Mouse (Mus musculus): ENCODE results near the gene Osbpl3.

The Osbpl3 gene

GRCm38 (mm10) chr6:50455829-50456469 lies at the start of gene Osbpl3:
Gene Osbpl3 (minus strand): TSS chr6:50456201.
- peak; percentile 86 for DNase-seq

- DNase-seq: no peak
Measured at GRCm38 (mm10) chr6:50505531-50505930, 49.5 kb upstream of the Osbpl3 start.

- DNase-seq: no peak
Measured at GRCm38 (mm10) chr6:50504711-50505110, 48.7 kb upstream of the Osbpl3 start.

- DNase-seq: no peak
Measured at GRCm38 (mm10) chr6:50503779-50504178, 47.8 kb upstream of the Osbpl3 start.

GRCm38 (mm10) chr6:50503031-50503430 lies 47.0 kb upstream of the Osbpl3 start:
- DNase-seq: no peak

GRCm38 (mm10) chr6:50498346-50498745 lies 42.3 kb upstream of the Osbpl3 start:
- DNase-seq: no peak

- no peak for DNase-seq
Measured at GRCm38 (mm10) chr6:50490519-50490918, 34.5 kb upstream of the Osbpl3 start.

- DNase-seq: no peak
Measured at GRCm38 (mm10) chr6:50489380-50489779, 33.4 kb upstream of the Osbpl3 start.

GRCm38 (mm10) chr6:50486035-50486902 lies 30.3 kb upstream of the Osbpl3 start:
- DNase-seq: no peak

GRCm38 (mm10) chr6:50483426-50483825 lies 27.4 kb upstream of the Osbpl3 start:
- DNase-seq: no peak

GRCm38 (mm10) chr6:50481460-50481859 lies 25.5 kb upstream of the Osbpl3 start:
- DNase-seq: no peak

- DNase-seq: no peak
Measured at GRCm38 (mm10) chr6:50466451-50466850, 10.4 kb upstream of the Osbpl3 start.

GRCm38 (mm10) chr6:50464690-50465485 lies 8.9 kb upstream of the Osbpl3 start:
- no peak for DNase-seq

- no peak for DNase-seq
Measured at GRCm38 (mm10) chr6:50462026-50462425, 6.0 kb upstream of the Osbpl3 start.

GRCm38 (mm10) chr6:50461585-50461984 lies 5.6 kb upstream of the Osbpl3 start:
- no peak for DNase-seq

- DNase-seq: no peak
Measured at GRCm38 (mm10) chr6:50460646-50461045, 4.6 kb upstream of the Osbpl3 start.

- DNase-seq: no peak
Measured at GRCm38 (mm10) chr6:50460246-50460645, 4.2 kb upstream of the Osbpl3 start.

- no peak for DNase-seq
Measured at GRCm38 (mm10) chr6:50459271-50459670, 3.3 kb upstream of the Osbpl3 start.

- DNase-seq: no peak
Measured at GRCm38 (mm10) chr6:50457551-50458348, 1.7 kb upstream of the Osbpl3 start.

- no peak for DNase-seq
Measured at GRCm38 (mm10) chr6:50456706-50457105, 705 bp upstream of the Osbpl3 start.

GRCm38 (mm10) chr6:50455102-50455828 lies 736 bp downstream of the Osbpl3 start:
- peak; percentile 54 for DNase-seq

- no peak for DNase-seq
Measured at GRCm38 (mm10) chr6:50453651-50454050, 2.4 kb downstream of the Osbpl3 start.

Data from right cerebral cortex, postnatal 25 days (tissue).